ENCODE assay signal across 10 mouse cellular contexts in the genomic region with DNA sequence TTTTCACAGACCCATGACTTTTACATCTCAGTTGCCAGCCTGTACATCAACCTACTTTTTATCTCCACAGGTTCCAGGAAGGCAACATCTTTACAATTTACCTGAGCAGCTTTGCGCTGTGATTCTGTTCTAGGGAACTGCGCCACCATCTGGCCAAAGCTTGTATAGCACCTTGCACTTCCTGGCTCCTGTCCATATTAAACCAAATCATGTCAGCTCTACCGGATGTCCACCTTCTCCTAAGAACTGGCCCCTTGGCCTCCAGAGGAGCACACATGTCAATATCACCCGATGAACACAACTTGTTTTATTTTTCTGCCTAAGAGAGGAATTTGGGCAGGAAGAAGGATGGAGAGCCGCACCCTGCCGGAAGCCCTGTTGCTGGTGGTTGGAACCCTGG. TPM values are rescaled to one million over a fixed set of nuclear protein-coding genes. Genes with fewer than 3 reads are reported as not detected.
DNase-seq lines count a peak whose midpoint lies in the region; ATAC-seq and TF ChIP-seq lines count a peak whose summit lies in the region.
"Had no signal": no experiment of that assay in that cellular context is flagged by ENCODE, and none has a peak within 500 bp of the region (broad histone marks: within the 10 kb centered on the region; RNA-seq: fewer than 3 reads in every experiment).

No protein-coding gene starts in this region.

- H3K4me2 ChIP-seq in hindbrain, embryonic 14.5 days (replicated peaks): no peak overlapping the region
- H3K4me2 ChIP-seq in hindbrain, embryonic 13.5 days: no peak overlapping the region
- H3K4me2 ChIP-seq: embryonic facial prominence, embryonic 15.5 days; limb, embryonic 12.5 days had no signal

- H3K79me3 ChIP-seq in C2C12 (ENCODE audit: low read depth): no peaks in the 10 kb centered on the region

- WGBS in hindbrain, embryonic 14.5 days: 36% methylated on average over 6 of the region's 6 CpGs
- WGBS in hindbrain, embryonic 13.5 days: 33% methylated on average over 6 of the region's 6 CpGs

- H3K79me2 ChIP-seq in C2C12 (ENCODE audit: control insufficient read depth, insufficient read depth): no peaks in the 10 kb centered on the region

- peak; percentile 73 for DNase-seq in hindbrain, embryonic 14.5 days (ENCODE audit: low spot score)
- DNase-seq in Muller cell, postnatal 12 days (ENCODE audit: inconsistent ontology term): peak; percentile 56
- peak; percentile 76 to 86 for DNase-seq in cerebellum, postnatal 10 days
- DNase-seq in kidney, adult 9 months: peak; percentile 85
- DNase-seq in mesoderm, embryonic 11.5 days (ENCODE audit: low read depth, low spot score): peak; percentile 68
- peak; percentile 70 for DNase-seq in thymus, postnatal 25 days

- no peak overlapping the region for H3K9ac ChIP-seq in hindbrain, embryonic 14.5 days
- H3K9ac ChIP-seq in hindbrain, embryonic 13.5 days: no peak overlapping the region
- H3K9ac ChIP-seq: embryonic facial prominence, embryonic 15.5 days; limb, embryonic 12.5 days had no signal

- no peak overlapping the region for H3ac ChIP-seq in C2C12 (ENCODE audit: control insufficient read depth, insufficient read length, low read depth)

- H3K27me3 ChIP-seq in hindbrain, embryonic 14.5 days (ENCODE audit: control insufficient read depth, insufficient read depth, low read length): 0 out of 2 replicates have a peak, but pooled peaks cover 5% of the 10 kb centered on the region
- peaks cover 7% of the 10 kb centered on the region; the same call in 1 of the 2 replicates for H3K27me3 ChIP-seq in hindbrain, embryonic 13.5 days
- H3K27me3 ChIP-seq in C2C12 (ENCODE audit: control insufficient read depth, insufficient read depth, insufficient read length): no peaks in the 10 kb centered on the region
- H3K27me3 ChIP-seq: embryonic facial prominence, embryonic 15.5 days had no signal

- no peak for ATAC-seq in hindbrain, embryonic 14.5 days (ENCODE audit: low FRiP score)
- ATAC-seq in hindbrain, embryonic 13.5 days (ENCODE audit: low FRiP score): no peak

- H3K4me3 ChIP-seq in hindbrain, embryonic 14.5 days (replicated peaks; ENCODE audit: low read length): no peak overlapping the region
- no peak overlapping the region for H3K4me3 ChIP-seq in hindbrain, embryonic 13.5 days
- no peak overlapping the region for H3K4me3 ChIP-seq in C2C12 (ENCODE audit: insufficient read depth, poor library complexity, severe bottlenecking)
- H3K4me3 ChIP-seq: embryonic facial prominence, embryonic 15.5 days; limb, embryonic 12.5 days had no signal

- no peaks in the 10 kb centered on the region; the same call in 1 of the 2 replicates for H3K4me1 ChIP-seq in hindbrain, embryonic 14.5 days (replicated peaks; ENCODE audit: control insufficient read depth, insufficient read depth, low read length)
- peaks cover 10% of the 10 kb centered on the region for H3K4me1 ChIP-seq in hindbrain, embryonic 13.5 days (replicated peaks)
- H3K4me1 ChIP-seq: embryonic facial prominence, embryonic 15.5 days; limb, embryonic 12.5 days had no signal

- no peaks in the 10 kb centered on the region for H3K9me3 ChIP-seq in hindbrain, embryonic 14.5 days (ENCODE audit: control insufficient read depth, low read length)
- H3K9me3 ChIP-seq in hindbrain, embryonic 13.5 days: no peaks in the 10 kb centered on the region
- H3K9me3 ChIP-seq: embryonic facial prominence, embryonic 15.5 days; limb, embryonic 12.5 days had no signal

- no peaks in the 10 kb centered on the region for H3K36me3 ChIP-seq in hindbrain, embryonic 14.5 days (replicated peaks; ENCODE audit: control insufficient read depth, insufficient read depth)
- H3K36me3 ChIP-seq in hindbrain, embryonic 13.5 days: 0 out of 2 replicates have a peak, but pooled peaks cover 4% of the 10 kb centered on the region
- peaks cover 4% of the 10 kb centered on the region for H3K36me3 ChIP-seq in C2C12 (ENCODE audit: control insufficient read depth, insufficient read depth)

- no peak overlapping the region for H3K27ac ChIP-seq in hindbrain, embryonic 14.5 days
- no peak overlapping the region for H3K27ac ChIP-seq in hindbrain, embryonic 13.5 days
- H3K27ac ChIP-seq: embryonic facial prominence, embryonic 15.5 days; limb, embryonic 12.5 days had no signal

- TF ChIP-seq CTCF in C2C12 (IDR thresholded peaks at IDR 0.05; ENCODE audit: control insufficient read depth, insufficient read depth, insufficient read length): peak; percentile 63

TF ChIP-seq in C2C12, 6 proteins besides CTCF, POLR2A, EP300 and RAD21:
- no peak for TF ChIP-seq FOSL1 (IDR thresholded peaks at IDR 0.05; ENCODE audit: insufficient read depth, low read length, poor library complexity, severe bottlenecking)
- no peak for TF ChIP-seq MAX (IDR thresholded peaks at IDR 0.05)
- TF ChIP-seq USF1 (IDR thresholded peaks at IDR 0.05; ENCODE audit: low read depth): no peak
- TF ChIP-seq MYOG (IDR thresholded peaks at IDR 0.05; ENCODE audit: control insufficient read depth, extremely low read depth, insufficient read length): no peak
- TF ChIP-seq CEBPB (IDR thresholded peaks at IDR 0.05; ENCODE audit: low read depth): no peak
- TF ChIP-seq MYOD1 (IDR thresholded peaks at IDR 0.05; ENCODE audit: control insufficient read depth, insufficient read length, low read depth): no peak

RNA-seq across cellular contexts. Expression of gene Man2a2, which starts 6.3 kb away (rescaled TPM):
- 18.9 and 21.6 TPM in 2 replicates for polyA plus RNA-seq in hindbrain, embryonic 14.5 days (2014; fragmentation: Nextera tagmentation; extraction: Ambion mirVana)
- 20.8 and 23.4 TPM in 2 replicates for polyA plus RNA-seq in hindbrain, embryonic 13.5 days (2015; fragmentation: Nextera tagmentation; extraction: Ambion mirVana)
- polyA plus RNA-seq in C2C12 (2012; fragmentation: generic; extraction: Trizol): 21.5 TPM

RNA-seq across cellular contexts. Expression of gene Fes, which starts 10.3 kb away (rescaled TPM):
- 3.8 and 4.6 TPM in 2 replicates for polyA plus RNA-seq in hindbrain, embryonic 14.5 days (2014; fragmentation: Nextera tagmentation; extraction: Ambion mirVana)
- 6.1 and 6.9 TPM in 2 replicates for polyA plus RNA-seq in hindbrain, embryonic 13.5 days (2015; fragmentation: Nextera tagmentation; extraction: Ambion mirVana)
- 0.82 TPM for polyA plus RNA-seq in C2C12 (2012; fragmentation: generic; extraction: Trizol)

RNA-seq across cellular contexts. Expression of gene Furin, which starts 27.8 kb away (rescaled TPM):
- 6.0 and 6.7 TPM in 2 replicates for polyA plus RNA-seq in hindbrain, embryonic 14.5 days (2014; fragmentation: Nextera tagmentation; extraction: Ambion mirVana)
- polyA plus RNA-seq in hindbrain, embryonic 13.5 days (2015; fragmentation: Nextera tagmentation; extraction: Ambion mirVana): 4.0 and 4.7 TPM in 2 replicates
- 63.6 TPM for polyA plus RNA-seq in C2C12 (2012; fragmentation: generic; extraction: Trizol)

RNA-seq across cellular contexts. Expression of gene Hddc3, which starts 34.6 kb away (rescaled TPM):
- polyA plus RNA-seq in hindbrain, embryonic 14.5 days (2014; fragmentation: Nextera tagmentation; extraction: Ambion mirVana): 18.7 and 23.4 TPM in 2 replicates
- 19.6 and 21.4 TPM in 2 replicates for polyA plus RNA-seq in hindbrain, embryonic 13.5 days (2015; fragmentation: Nextera tagmentation; extraction: Ambion mirVana)
- polyA plus RNA-seq in C2C12 (2012; fragmentation: generic; extraction: Trizol): 55.9 TPM

RNA-seq across cellular contexts. Expression of gene Unc45a, which starts 36.7 kb away (rescaled TPM):
- polyA plus RNA-seq in hindbrain, embryonic 14.5 days (2014; fragmentation: Nextera tagmentation; extraction: Ambion mirVana): 43.3 and 43.9 TPM in 2 replicates
- polyA plus RNA-seq in hindbrain, embryonic 13.5 days (2015; fragmentation: Nextera tagmentation; extraction: Ambion mirVana): 55.5 and 61.5 TPM in 2 replicates
- polyA plus RNA-seq in C2C12 (2012; fragmentation: generic; extraction: Trizol): 46.9 TPM
